Mouse (Mus musculus) lung, embryonic 14.5 days (tissue): ENCODE measurements around the gene Olfr547. TPM values are rescaled to one million over a fixed set of nuclear protein-coding genes. Genes with fewer than 3 reads are reported as not detected.
A peak's percentile ranks its signal among the peaks of the same experiment; 100 is the strongest.

Source experiments
- ATAC-seq: fragments of 200-750 bp; cut with Nextera tagmentation; 2 replicates; pipeline ENCODE4 v1.8.0; 2017; ENCODE audit warnings: mild to moderate bottlenecking, moderate TSS enrichment, moderate library complexity; ENCODE audit not compliant: insufficient read depth
- DNase-seq: peaks from one replicate; pipeline ENCODE4 v3.0.0-alpha.2; 2015
- H3K27ac ChIP-seq: fragments of 300-500 bp; sonication (generic); 2 replicates; pipeline ENCODE4 v1.5.1; 2014; ENCODE audit warnings: low read depth, mild to moderate bottlenecking, moderate library complexity
- H3K27me3 ChIP-seq: fragments of 300-500 bp; sonication (generic); 2 replicates; pipeline ENCODE4 v1.6.1; 2014; ENCODE audit warnings: low read length, control low read depth; ENCODE audit not compliant: insufficient read depth
- H3K36me3 ChIP-seq: fragments of 300-500 bp; sonication (generic); 2 replicates; pipeline ENCODE4 v1.6.1; 2014; ENCODE audit warnings: control low read depth; ENCODE audit not compliant: insufficient read depth
- H3K4me1 ChIP-seq: fragments of 300-500 bp; sonication (generic); 2 replicates; pipeline ENCODE4 v1.6.1; 2014; ENCODE audit warnings: antibody characterized with exemption, control low read depth; ENCODE audit not compliant: insufficient read depth
- H3K4me2 ChIP-seq: fragments of 300-500 bp; sonication (generic); 2 replicates; pipeline ENCODE4 v1.6.1; 2014; ENCODE audit warnings: mild to moderate bottlenecking
- H3K4me3 ChIP-seq: fragments of 300-500 bp; sonication (generic); 2 replicates; pipeline ENCODE4 v1.5.1; 2014; ENCODE audit warnings: low read depth, low read length
- H3K9ac ChIP-seq: fragments of 300-500 bp; sonication (generic); 2 replicates; pipeline ENCODE4 v1.6.1; 2014
- H3K9me3 ChIP-seq: fragments of 300-500 bp; sonication (generic); 2 replicates; pipeline ENCODE4 v1.6.1; 2016; ENCODE audit warnings: low read depth, low read length, control low read depth
- CTCF ChIP-seq: IDR thresholded peaks from 2 replicates; pipeline ENCODE4 v1.5.1; 2016; ENCODE audit warnings: antibody characterized with exemption, low read depth
- WGBS: fragments of 180-500 bp; shearing (Covaris S2); extraction: QIAGEN DNeasy Blood & Tissue Kit; methylation state at CpG from one replicate; pipeline ENCODE4 v1.1.7; 2014; 5-methylcytosine and 5-hydroxymethylcytosine counted together
- polyA plus RNA-seq: library from polyadenylated mRNA; unstranded; fragments of >200 nt; fragmentation: Nextera tagmentation; extraction: Ambion mirVana; gene quantifications from 2 replicates; pipeline ENCODE4 v1.2.1, GENCODE M21; 2014

Gene Olfr547
- polyA plus RNA-seq, 1 experiment from 2014 or later = not detected

GRCm38 (mm10) chr7:102517051-102517335, 17.6 kb upstream of the Olfr547 start:
- H3K9me3 ChIP-seq = no peaks in the 10 kb centered on the region
- WGBS = 64% methylated on average over 2 of the region's 2 CpGs
- H3K4me3 ChIP-seq = no peak overlapping the region
- H3K9ac ChIP-seq = no peak overlapping the region
- no peaks in the 10 kb centered on the region for H3K4me1 ChIP-seq
- no peak overlapping the region for H3K27ac ChIP-seq
- no peak overlapping the region for H3K4me2 ChIP-seq
- ATAC-seq = no peak
- no peaks in the 10 kb centered on the region for H3K36me3 ChIP-seq
- no peak for DNase-seq
- no peak for TF ChIP-seq CTCF
- no peaks in the 10 kb centered on the region; the same call in 1 of the 2 replicates for H3K27me3 ChIP-seq

DNA sequence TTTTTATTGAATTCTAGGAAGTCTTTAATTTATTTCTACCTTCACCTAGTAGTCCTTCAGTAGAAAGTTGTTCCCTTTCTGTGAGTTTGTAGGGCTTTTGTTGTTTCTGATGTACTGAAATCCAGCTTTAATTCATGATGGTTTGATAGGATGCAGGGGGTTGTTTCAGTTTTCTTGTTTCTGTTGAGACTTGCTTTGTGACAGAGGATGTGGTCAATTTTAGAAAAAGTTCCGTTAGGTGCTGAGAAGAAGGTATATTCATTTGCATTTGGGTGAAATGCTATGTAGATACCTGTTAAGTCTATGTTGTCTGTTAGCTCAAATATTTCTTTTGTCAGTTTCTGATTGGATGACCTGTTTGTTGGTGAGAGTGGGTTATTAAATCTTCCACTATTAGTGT, 5.5 kb upstream of the Olfr547 start:
- H3K27me3 ChIP-seq = no peaks in the 10 kb centered on the region
- no peak for ATAC-seq
- H3K4me2 ChIP-seq = no peak overlapping the region
- no peak overlapping the region for H3K27ac ChIP-seq
- H3K4me3 ChIP-seq = no peak overlapping the region
- TF ChIP-seq CTCF = no peak
- no peaks in the 10 kb centered on the region for H3K9me3 ChIP-seq
- no peaks in the 10 kb centered on the region for H3K4me1 ChIP-seq
- no peak for DNase-seq
- H3K36me3 ChIP-seq = no peaks in the 10 kb centered on the region
- WGBS = 78% methylated on average over 1 of the region's 1 CpGs
- H3K9ac ChIP-seq = no peak overlapping the region

DNA sequence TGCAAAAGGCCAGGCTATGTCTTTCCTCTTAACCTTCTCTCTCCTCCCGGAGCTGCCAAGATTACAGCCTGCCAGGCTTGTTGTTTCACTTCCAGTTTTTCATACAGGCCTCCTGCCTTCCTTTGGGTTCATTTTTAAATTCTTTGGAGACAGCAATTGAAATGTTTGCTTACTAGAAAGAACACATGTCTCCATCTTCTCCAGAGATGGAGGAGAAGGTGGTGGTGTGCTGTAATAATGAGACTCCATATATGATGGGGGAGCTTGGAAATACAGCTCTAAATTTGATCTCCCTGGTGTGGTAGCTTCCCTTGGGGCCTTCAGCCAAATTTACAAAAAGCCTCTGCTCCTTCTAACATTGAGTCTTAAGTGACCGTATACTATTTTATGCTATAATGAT, 6.0 kb downstream of the Olfr547 start, which contains the start of gene Olfr548-ps1:
Gene Olfr548-ps1 (plus strand): TSS at position 301 of the 400 bp plus-strand sequence.
- H3K9ac ChIP-seq = no peak within 1 kb of the TSS
- H3K4me3 ChIP-seq = no peak within 1 kb of the TSS
- no peaks in the 10 kb centered on the region for H3K9me3 ChIP-seq
- ATAC-seq (no peak), DNase-seq (no peak)
- TF ChIP-seq CTCF = no peak
- H3K36me3 ChIP-seq = no peaks in the 10 kb centered on the region
- H3K4me1 ChIP-seq = no peaks in the 10 kb centered on the region
- WGBS = 71% methylated on average over 2 of the region's 2 CpGs
- no peaks in the 10 kb centered on the region for H3K27me3 ChIP-seq
- no peak within 1 kb of the TSS for H3K4me2 ChIP-seq
- H3K27ac ChIP-seq = no peak within 1 kb of the TSS

DNA sequence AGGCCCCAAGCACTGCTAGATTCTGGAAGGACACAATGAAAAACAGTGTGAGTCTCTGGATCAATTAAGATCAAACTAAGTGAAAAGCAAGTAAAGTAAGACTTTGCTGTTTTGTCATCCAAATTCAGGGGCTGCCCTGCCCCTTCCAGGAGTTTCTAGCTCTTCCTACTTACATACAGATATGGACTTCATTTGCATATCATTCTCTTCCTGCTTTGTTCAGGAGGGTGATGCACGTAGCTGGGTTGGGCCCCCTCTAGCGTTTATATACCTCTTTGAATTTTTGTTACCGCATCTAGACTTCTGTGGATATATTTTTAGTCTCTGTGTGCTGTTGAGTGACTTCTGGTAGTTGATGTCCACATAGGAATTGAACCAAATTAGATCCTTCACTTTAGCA, 6.7 kb downstream of the Olfr547 start:
- TF ChIP-seq CTCF = no peak
- Histone ChIP-seq H3K27me3 (no peaks in the 10 kb centered on the region), H3K4me3 (no peak overlapping the region), H3K4me2 (no peak overlapping the region), H3K9ac (no peak overlapping the region), H3K4me1 (no peaks in the 10 kb centered on the region), H3K27ac (no peak overlapping the region), H3K9me3 (no peaks in the 10 kb centered on the region), H3K36me3 (no peaks in the 10 kb centered on the region)
- 50% methylated on average over 3 of the region's 3 CpGs for WGBS
- ATAC-seq (no peak), DNase-seq (no peak)

DNA sequence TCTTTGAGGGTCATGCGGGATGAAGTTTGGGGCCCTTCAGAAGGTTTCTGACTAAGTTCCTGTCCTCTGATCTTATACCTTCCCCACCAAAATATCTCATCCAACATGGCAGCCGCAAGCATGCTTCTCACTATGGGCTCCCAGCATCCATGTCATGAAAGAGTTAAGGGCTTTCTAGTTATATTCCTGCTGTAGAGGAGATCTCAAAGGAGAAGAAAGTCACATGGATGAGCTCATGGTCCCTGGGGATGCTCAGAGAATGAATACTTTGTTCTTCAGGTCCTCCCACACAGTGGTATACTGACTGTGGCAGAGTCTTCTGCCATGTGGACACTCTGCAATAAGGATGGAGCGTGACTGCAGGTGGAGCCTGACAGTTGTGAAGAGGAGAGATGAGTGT, 15.0 kb downstream of the Olfr547 start, which contains the start of gene Olfr549:
Gene Olfr549 (plus strand): TSS at position 301 of the 400 bp plus-strand sequence.
- Histone ChIP-seq H3K4me3 (no peak within 1 kb of the TSS), H3K36me3 (no peaks in the 10 kb centered on the region), H3K4me1 (no peaks in the 10 kb centered on the region), H3K9me3 (no peaks in the 10 kb centered on the region), H3K27me3 (no peaks in the 10 kb centered on the region), H3K27ac (no peak within 1 kb of the TSS), H3K9ac (no peak within 1 kb of the TSS), H3K4me2 (no peak within 1 kb of the TSS)
- ATAC-seq = no peak
- no peak for TF ChIP-seq CTCF
- DNase-seq = no peak
- WGBS = 82% methylated on average over 3 of the region's 3 CpGs

DNA sequence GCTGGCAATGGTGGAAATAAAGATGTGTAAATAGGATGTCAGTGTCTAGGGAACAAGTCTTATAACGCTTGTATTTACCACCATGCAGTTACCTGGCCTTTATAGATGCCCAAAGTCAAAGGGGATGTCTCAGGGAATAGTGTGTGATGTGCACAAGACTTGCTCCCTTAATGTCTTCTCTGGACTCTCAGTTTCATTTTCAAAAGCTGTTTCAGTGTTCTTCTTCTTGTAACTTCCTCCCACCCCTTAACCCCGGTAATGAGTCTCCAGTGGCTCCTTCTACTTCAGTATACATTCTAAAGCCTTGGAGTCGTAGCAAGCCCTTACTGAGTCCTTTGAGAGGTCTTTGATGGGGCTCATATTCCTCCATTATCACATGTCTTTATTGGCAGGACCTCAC, 18.7 kb downstream of the Olfr547 start:
- DNase-seq (no peak), ATAC-seq (no peak)
- Histone ChIP-seq H3K27me3 (no peaks in the 10 kb centered on the region), H3K4me2 (no peak overlapping the region), H3K4me1 (no peaks in the 10 kb centered on the region), H3K9me3 (no peaks in the 10 kb centered on the region), H3K27ac (no peak overlapping the region), H3K4me3 (no peak overlapping the region), H3K36me3 (no peaks in the 10 kb centered on the region), H3K9ac (no peak overlapping the region)
- WGBS = 65% methylated on average over 3 of the region's 3 CpGs
- TF ChIP-seq CTCF = no peak

DNA sequence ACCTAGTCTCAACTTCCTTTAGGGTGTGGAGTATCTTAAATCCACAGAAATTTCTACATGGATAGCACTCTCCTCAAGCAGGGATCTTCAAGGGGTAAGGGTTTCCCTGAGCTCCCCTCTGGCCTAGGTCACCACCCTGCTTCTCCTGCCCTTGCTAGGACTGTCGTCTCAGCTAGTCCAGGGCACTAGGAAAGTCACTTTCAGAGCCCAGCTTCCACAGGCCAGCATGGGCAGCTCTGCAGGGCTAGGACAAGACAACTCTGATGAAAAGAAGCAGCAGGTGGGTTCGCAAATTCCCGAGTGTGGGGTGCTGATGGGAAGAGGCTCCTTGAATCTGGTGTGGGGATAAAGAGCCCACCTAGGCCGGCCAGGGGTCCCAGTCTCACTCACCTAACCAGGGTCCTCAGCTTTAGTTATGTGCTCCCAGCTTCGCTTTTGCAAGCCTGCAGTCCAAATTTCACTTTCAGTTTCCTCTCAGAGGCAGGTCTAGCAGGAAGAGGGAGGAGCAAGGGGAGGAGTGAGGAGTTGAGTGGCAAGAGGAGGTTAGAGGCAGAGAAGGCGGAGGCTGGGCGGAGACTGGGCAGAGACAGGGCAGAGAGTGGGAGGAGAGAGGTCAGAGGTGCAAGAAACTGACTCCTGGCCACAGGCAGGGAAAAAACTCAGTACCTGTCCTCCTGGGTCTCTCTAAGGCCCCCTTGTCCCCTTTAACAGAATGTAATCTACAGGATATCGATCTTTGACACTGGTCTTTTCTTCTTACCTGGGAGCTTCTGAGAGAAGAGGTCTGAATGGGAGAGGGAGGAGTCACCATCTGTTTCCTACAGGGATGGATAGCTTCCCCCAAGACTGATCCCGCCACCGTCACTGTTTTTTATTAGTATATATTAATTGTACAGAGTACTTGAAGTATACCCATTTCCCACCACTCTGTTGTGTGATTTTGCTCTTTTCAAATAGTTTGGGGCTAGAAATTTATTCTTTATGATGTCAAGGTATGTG, 30.7 kb downstream of the Olfr547 start, which contains the start of gene Trim21:
Gene Trim21 (minus strand): TSS at position 488 of the 999 bp plus-strand sequence.
- 19% methylated on average over 10 of the region's 10 CpGs for WGBS
- peak; percentile 99 for ATAC-seq
- no peak within 1 kb of the TSS for H3K27ac ChIP-seq

More for the DNA sequence above, 30.7 kb downstream of the Olfr547 start, which contains the start of gene Trim21:
- Histone ChIP-seq H3K4me1 (no peaks in the 10 kb centered on the region), H3K36me3 (no peaks in the 10 kb centered on the region), H3K4me2 (peak within 1 kb of the TSS; percentile 69), H3K27me3 (no peaks in the 10 kb centered on the region), H3K9me3 (no peaks in the 10 kb centered on the region), H3K4me3 (peak within 1 kb of the TSS; percentile 48), H3K9ac (peak within 1 kb of the TSS; percentile 49)
- peak; percentile 83 for DNase-seq
- TF ChIP-seq CTCF = no peak
